Mouse (Mus musculus): ENCODE results near the gene Gm973. TPM values are rescaled to one million over a fixed set of nuclear protein-coding genes. Genes with fewer than 3 reads are reported as not detected.
"Not testable (repeated sequence)": the region's sequence is repeated elsewhere in the genome, so short reads cannot be mapped to it uniquely, and the experiment has no call there.

Gene Gm973
- polyA plus RNA-seq, 1 experiment from 2014 or later, result 1.3 TPM

DNA sequence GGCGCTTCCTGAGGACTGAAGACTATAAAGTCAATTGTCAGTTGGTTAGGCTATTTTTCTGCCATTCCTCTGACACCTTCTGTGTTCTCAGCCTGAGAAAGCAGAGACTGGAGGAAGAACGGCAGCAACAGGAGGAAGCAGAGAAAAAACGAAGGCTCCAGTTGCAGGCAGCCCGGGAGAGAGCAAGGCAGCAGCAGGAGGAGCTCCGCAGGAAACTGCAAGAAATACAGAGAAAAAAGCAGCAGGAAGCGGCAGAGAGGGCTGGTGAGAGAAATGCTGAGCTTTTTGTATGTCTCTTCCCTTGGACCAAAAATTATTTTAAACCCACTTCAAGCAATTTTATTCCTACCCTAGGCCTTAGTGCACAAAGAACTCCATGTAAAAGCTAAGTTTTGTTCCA, 117.0 kb downstream of the Gm973 start:
- Histone ChIP-seq H3K9me3 (no peaks in the 10 kb centered on the region), H3K27me3 (ENCODE audit: poor library complexity, severe bottlenecking) (no peaks in the 10 kb centered on the region), H3K4me1 (peaks cover 3% of the 10 kb centered on the region; the same call in 1 of the 2 replicates), H3K4me3 (no peak overlapping the region), H3K27ac (no peak overlapping the region), H3K36me3 (replicated peaks) (no peaks in the 10 kb centered on the region)
- DNase-seq (ENCODE audit: extremely low spot score, low spot score), result no peak
- 42% methylated on average over 6 of the region's 6 CpGs for WGBS

DNA sequence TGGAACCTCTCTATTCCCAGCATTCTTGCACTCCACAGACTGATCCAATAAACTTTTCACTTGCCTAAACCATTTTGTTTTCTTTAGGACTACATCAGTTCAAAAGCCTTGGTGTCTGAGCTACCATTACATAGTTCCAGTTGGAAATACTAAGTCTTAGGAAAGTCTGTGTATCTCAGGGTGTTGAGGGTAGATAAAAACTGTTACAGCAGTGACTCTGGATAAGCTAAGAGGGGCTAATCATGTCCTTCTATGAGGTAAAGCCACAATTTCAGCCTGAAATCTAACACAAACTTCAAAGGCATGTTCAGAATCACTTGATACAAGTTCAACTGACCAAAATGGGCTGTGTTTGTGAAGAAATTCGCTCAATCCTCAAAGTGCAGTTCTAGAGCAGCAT, 120.3 kb downstream of the Gm973 start:
- Histone ChIP-seq H3K4me1 (no peaks in the 10 kb centered on the region), H3K4me3 (no peak overlapping the region), H3K36me3 (replicated peaks) (peaks cover 25% of the 10 kb centered on the region), H3K27ac (no peak overlapping the region), H3K9me3 (no peaks in the 10 kb centered on the region), H3K27me3 (ENCODE audit: poor library complexity, severe bottlenecking) (no peaks in the 10 kb centered on the region)
- 71% methylated on average over 1 of the region's 1 CpGs for WGBS
- no peak for DNase-seq (ENCODE audit: extremely low spot score, low spot score)

DNA sequence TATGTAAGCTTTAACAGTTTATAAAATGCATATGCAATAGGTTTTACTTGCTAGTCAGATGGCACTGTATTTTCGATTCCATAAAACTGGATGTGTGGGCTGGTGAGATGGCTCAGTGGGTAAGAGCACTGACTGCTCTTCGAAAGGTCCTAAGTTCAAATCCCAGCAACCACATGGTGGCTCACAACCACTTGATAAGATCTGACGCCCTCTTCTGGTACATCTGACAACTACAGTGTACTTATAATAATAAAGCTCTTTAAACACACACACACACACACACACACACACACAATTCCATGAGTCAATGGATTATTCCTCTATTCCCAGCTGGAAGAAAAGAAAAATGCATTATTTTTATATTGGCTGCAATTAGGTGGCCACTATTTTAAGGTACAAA, 122.3 kb downstream of the Gm973 start:
- 89% methylated on average over 3 of the region's 3 CpGs for WGBS
- Histone ChIP-seq H3K27me3 (ENCODE audit: poor library complexity, severe bottlenecking) (no peaks in the 10 kb centered on the region), H3K4me3 (no peak overlapping the region), H3K4me1 (no peaks in the 10 kb centered on the region), H3K27ac (no peak overlapping the region), H3K36me3 (replicated peaks) (peaks cover 45% of the 10 kb centered on the region), H3K9me3 (no peaks in the 10 kb centered on the region)
- DNase-seq (ENCODE audit: extremely low spot score, low spot score), result no peak

DNA sequence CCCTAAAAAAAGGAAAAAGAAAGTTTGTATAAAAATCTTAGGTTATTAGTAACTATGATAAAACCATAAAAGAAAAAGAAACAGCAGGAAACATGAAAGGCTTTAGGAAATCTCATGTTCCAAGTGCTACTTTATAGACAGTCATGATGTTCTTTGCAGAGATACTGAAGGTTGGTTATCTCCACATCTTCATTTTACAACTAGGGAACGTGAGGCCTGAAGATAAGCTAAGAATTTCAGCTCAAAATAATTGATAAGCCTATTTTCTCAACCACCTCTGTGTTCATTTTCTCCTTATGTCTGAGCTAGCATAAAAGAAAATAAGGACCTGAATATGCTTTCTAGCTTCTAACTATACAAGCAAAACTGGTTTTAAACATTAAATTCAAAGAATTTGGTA, 126.4 kb downstream of the Gm973 start:
- Histone ChIP-seq H3K36me3 (replicated peaks) (peaks cover 85% of the 10 kb centered on the region), H3K27ac (no peak overlapping the region), H3K9me3 (no peaks in the 10 kb centered on the region), H3K27me3 (ENCODE audit: poor library complexity, severe bottlenecking) (no peaks in the 10 kb centered on the region), H3K4me3 (no peak overlapping the region), H3K4me1 (no peaks in the 10 kb centered on the region)
- no peak for DNase-seq (ENCODE audit: extremely low spot score, low spot score)
- 78% methylated on average over 1 of the region's 1 CpGs for WGBS

DNA sequence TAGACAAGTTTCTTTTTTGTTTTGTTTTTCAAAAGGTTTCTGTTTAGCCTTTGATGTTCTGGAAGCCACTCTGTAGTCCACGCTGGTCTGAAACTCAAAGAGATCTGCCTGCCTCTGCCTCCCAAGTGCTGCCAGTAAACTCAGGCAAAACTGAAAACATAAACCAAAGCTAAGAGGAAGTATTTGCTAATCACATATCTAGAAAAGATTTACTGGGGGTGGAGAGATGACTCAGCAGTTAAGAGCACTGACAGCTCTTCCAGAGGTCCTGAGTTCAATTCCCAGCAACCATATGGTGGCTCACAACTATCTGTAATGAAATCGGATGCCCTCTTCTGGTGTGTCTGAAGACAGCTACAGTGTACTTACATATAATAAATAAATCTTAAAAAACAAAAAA, 130.4 kb downstream of the Gm973 start:
- not testable (repeated sequence) for H3K27ac ChIP-seq; DNase-seq (ENCODE audit: extremely low spot score, low spot score); H3K9me3 ChIP-seq; H3K27me3 ChIP-seq (ENCODE audit: poor library complexity, severe bottlenecking); H3K4me3 ChIP-seq; H3K4me1 ChIP-seq
- 93% methylated on average over 2 of the region's 2 CpGs for WGBS
- peaks cover 95% of the 10 kb centered on the region for H3K36me3 ChIP-seq (replicated peaks)

DNA sequence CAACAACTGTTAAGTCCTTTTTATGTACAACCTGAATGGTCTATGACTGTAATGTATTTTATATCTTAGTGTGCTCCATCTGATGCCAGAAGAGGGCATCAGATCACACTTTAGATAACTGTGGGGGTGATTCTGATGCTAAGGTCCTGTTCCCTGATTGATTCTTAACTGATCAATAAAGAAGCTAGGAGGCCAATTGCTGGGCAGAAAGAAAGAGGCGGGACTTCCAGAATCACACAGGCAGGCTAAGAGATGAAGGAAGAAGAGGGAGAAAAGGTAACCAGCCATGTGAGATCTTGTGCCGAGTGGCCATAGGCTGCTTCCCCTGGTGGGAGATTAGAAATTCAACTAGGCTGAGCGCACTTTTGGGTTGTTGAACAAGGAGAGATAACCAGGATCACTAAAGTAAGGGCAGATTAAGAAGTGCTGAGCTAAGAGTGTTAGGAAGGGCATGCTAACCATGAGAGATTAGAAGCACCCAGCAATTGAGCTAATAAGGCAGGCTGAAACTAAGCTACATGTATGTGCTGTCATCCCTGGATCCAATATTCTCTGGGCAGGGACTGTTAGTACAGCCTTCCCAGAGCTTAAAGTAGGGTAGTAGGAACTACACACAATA, 135.2 kb downstream of the Gm973 start:
- no peak overlapping the region for H3K27ac ChIP-seq
- H3K4me3 ChIP-seq, result no peak overlapping the region
- H3K27me3 ChIP-seq (ENCODE audit: poor library complexity, severe bottlenecking), result no peaks in the 10 kb centered on the region
- WGBS, result 93% methylated on average over 3 of the region's 3 CpGs
- H3K9me3 ChIP-seq, result no peaks in the 10 kb centered on the region
- H3K36me3 ChIP-seq (replicated peaks), result peaks cover 82% of the 10 kb centered on the region
- H3K4me1 ChIP-seq, result no peaks in the 10 kb centered on the region
- no peak for DNase-seq (ENCODE audit: extremely low spot score, low spot score)

DNA sequence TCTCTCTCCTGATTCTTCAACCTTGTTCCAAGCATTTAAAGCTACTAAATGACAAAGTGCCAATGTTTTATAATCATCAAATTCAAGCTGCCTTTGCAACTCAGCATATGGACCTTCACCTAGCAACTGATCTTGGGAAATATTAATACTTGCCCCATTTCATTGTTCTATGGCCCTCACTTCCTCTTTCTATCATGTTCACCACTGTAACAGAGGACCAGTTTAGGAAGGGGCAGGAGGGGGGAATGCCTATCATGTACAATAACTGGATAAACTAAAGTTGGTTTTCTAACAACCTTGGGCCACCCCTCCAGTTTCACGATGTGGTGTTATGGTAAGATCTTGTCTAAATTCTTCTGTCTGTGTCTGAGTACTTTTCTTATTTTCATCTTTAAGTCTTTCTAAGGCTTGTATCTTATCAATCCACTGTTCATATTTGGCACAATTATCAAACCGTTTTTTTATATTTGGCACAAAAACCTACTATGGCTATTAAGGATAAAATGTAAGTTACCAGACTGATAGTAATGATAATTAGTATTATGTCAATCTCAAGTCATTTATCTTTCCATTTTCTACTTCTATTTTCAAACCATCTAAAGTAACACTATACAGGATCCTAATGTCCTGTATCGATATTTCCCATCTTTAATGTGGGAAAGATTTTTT, 137.3 kb downstream of the Gm973 start:
- no peak overlapping the region for H3K27ac ChIP-seq

DNA sequence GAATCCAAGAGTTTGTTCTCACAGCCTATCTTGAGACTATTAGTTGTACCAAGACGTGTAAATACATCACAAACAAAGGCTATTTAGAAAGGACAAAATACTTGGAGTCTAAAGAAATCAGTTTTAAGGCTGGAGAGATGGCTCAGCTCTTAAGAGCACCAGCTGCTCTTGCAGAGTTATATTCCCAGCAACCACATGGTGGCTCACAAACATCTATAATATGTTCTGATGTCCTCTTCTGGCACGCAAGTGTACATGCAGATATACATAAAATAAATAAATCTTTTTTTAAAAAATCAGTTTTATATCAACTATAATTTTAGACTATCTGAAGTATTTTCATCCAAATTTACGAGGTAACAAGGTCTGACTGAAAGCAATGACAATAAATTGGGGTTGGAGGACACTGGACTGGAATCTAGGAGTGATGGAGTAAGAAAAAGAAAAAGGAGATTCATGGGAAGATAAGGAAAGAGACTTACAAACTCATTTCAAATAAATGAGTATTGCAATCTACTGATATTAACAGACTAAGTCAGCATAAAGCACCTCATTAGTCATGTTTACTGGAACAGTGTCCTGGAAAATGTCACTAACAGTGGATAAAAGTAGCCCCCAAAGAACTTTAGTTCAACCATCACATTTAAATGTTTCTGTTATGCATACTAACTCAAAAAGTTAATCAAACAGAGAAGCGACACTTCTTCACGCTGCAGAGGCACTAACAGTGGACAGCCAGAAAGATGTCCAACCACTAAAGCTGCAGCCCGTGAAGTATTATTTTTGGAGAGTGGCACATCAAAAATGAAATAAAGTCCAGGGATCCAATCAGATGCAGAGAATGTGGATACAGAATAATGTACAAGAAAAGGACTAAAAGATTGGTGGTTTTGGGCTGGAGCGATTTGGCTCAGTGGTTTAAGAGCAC, 140.4 kb downstream of the Gm973 start:
- 93% methylated on average over 7 of the region's 7 CpGs for WGBS
- Histone ChIP-seq H3K9me3 (no peaks in the 10 kb centered on the region), H3K36me3 (replicated peaks) (peaks cover 43% of the 10 kb centered on the region), H3K27me3 (ENCODE audit: poor library complexity, severe bottlenecking) (no peaks in the 10 kb centered on the region), H3K4me3 (no peak overlapping the region), H3K27ac (no peak overlapping the region), H3K4me1 (no peaks in the 10 kb centered on the region)
- no peak for DNase-seq (ENCODE audit: extremely low spot score, low spot score)

More for the DNA sequence above, 137.3 kb downstream of the Gm973 start:
- no peak for DNase-seq (ENCODE audit: extremely low spot score, low spot score)
- WGBS, result 94% methylated on average over 3 of the region's 3 CpGs
- Histone ChIP-seq H3K36me3 (replicated peaks) (peaks cover 64% of the 10 kb centered on the region), H3K4me1 (no peaks in the 10 kb centered on the region), H3K4me3 (no peak overlapping the region), H3K9me3 (no peaks in the 10 kb centered on the region), H3K27me3 (ENCODE audit: poor library complexity, severe bottlenecking) (no peaks in the 10 kb centered on the region)

DNA sequence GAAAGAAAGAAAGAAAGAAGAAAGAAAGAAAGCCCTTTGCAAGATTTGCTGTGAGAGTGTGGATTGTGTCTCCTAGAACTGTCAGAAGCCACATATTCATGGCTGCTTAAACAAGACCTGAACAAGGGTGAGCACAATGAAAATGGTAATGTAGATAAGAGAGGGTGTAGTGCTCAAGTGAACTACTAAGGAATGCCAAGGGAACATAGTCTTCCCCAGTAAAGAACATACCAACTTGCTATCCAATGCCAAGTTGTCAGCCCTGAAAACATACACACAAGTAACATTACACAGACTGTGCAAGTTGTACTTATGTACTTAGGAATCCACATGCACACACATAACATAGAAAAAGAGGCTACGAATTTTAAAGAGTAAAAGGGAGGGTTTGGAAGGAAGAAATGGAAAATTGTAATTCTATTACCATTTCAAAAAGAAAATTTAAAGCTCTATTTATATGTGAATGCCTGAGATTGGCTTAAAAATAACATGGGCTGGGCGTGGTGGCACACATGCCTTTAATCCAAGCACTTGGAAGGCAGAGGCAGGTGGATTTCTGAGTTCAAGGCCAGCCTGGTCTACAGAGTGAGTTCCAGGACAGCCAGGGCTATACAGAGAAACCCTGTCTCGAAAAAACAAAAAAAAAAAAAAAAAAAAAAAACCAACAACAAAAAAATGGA, 147.5 kb downstream of the Gm973 start:
- no peak for DNase-seq (ENCODE audit: extremely low spot score, low spot score)
- WGBS, result 88% methylated on average over 3 of the region's 3 CpGs
- Histone ChIP-seq H3K4me1 (peaks cover 11% of the 10 kb centered on the region), H3K4me3 (no peak overlapping the region), H3K27ac (no peak overlapping the region), H3K36me3 (replicated peaks) (peaks cover 12% of the 10 kb centered on the region), H3K9me3 (no peaks in the 10 kb centered on the region), H3K27me3 (ENCODE audit: poor library complexity, severe bottlenecking) (no peaks in the 10 kb centered on the region)

DNA sequence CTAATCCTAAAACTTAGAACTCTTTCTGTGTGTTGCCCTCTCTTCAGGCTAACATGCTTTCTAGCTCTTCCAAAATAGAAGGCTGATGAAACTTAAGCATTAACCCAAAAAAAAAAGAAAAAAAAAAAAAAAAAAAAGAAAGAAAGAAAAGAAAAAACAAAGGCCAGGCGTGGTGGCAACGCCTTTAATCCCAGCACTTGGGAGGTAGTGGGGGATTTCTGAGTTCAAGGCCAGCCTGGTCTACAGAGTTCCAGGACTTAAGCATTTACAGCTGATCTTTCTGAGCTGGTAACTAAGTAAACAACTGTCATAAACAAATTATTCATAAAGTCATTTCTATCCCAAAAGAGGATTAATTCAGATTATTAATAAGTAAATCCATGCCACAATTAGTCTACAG, 152.8 kb downstream of the Gm973 start:
- WGBS, result 85% methylated on average over 2 of the region's 2 CpGs
- H3K9me3 ChIP-seq, result no peaks in the 10 kb centered on the region
- H3K36me3 ChIP-seq (replicated peaks), result peaks cover 16% of the 10 kb centered on the region
- H3K4me1 ChIP-seq, result peaks cover 23% of the 10 kb centered on the region
- DNase-seq (ENCODE audit: extremely low spot score, low spot score), result no peak
- peak overlapping the region; percentile 100 for H3K4me3 ChIP-seq
- H3K27ac ChIP-seq, result no peak overlapping the region
- H3K27me3 ChIP-seq (ENCODE audit: poor library complexity, severe bottlenecking), result no peaks in the 10 kb centered on the region

DNA sequence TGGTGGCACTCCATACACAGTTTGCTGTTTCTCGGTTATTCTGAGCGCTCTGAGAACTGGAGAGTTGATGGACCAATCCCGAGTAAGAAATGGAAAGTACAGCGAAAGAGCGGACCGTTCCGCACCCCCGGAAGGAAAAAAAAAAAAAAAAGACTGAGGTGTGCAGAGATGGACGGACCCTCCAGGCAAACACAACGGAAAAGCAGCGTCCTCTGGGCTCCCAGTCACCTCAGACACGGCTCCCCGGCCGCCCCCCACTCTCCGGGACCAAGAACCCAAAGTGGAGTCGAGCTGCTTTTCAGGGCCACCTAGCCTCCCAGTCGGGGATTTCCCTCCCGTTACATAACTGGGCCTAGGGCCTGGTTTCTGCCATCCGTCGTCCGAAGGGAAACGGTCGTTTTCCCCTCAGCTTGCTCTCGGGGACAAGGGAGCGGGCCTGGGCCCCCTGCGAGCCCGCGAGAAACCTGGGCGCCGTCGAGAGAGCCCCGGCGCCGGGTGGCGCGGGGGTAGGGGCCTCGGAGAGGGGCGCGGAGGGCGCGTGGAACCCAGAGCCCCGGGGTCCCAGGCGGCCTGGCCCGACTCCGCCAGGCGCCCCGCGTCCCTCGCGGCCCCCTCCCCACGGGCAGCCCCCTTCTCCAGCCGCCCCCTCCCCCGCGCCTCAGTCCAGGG, 154.0 kb downstream of the Gm973 start:
- H3K27me3 ChIP-seq (ENCODE audit: poor library complexity, severe bottlenecking), result no peaks in the 10 kb centered on the region
- peaks cover 23% of the 10 kb centered on the region for H3K4me1 ChIP-seq
- H3K27ac ChIP-seq, result peak overlapping the region; percentile 97
- peaks cover 21% of the 10 kb centered on the region for H3K36me3 ChIP-seq (replicated peaks)
- peak overlapping the region; percentile 100 for H3K4me3 ChIP-seq
- peak; percentile 36 for DNase-seq (ENCODE audit: extremely low spot score, low spot score)
- H3K9me3 ChIP-seq, result no peaks in the 10 kb centered on the region
- under 1% methylated on average over 54 of the region's 54 CpGs for WGBS

DNA sequence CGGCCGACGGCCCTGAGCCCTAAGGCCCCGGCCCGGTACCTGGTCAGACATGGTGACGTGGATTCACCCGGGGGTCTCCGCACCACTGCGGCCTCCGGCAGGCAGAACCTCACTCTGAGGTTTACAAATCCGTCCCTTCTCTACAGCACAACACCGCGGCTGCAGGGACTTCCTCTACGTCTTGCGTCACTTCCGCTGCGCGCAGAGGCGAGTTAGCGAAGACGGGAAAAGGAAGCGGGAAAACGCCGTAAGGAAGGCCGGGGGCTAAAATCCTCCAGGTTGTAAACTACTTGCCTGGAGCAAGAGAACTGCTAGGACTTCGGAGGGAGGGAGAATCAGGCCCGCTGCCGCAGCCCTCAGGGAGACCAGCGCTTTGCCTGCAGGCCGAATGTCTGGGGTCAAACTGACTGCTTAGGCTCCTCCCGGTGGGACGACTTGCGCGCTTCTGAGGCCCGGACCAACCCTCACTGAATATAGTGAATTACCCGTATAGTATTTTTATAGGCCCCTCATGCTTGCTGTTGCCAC, 154.6 kb downstream of the Gm973 start, which contains the start of gene Sumo1:
Sumo1 (minus strand) TSS at position 194 of the 528 bp plus-strand sequence.
- under 1% methylated on average over 36 of the region's 36 CpGs for WGBS
- Histone ChIP-seq H3K27ac (peak within 1 kb of the TSS; percentile 97), H3K27me3 (ENCODE audit: poor library complexity, severe bottlenecking) (no peaks in the 10 kb centered on the region), H3K4me3 (peak within 1 kb of the TSS; percentile 100), H3K9me3 (no peaks in the 10 kb centered on the region), H3K4me1 (peaks cover 23% of the 10 kb centered on the region), H3K36me3 (replicated peaks) (peaks cover 25% of the 10 kb centered on the region)
- peak; percentile 92 for DNase-seq (ENCODE audit: extremely low spot score, low spot score)

Data from forebrain, embryonic 10.5 days (tissue).